Mouse (Mus musculus): ENCODE measurements around the gene Pdia6. TPM values are rescaled to one million over a fixed set of nuclear protein-coding genes. Genes with fewer than 3 reads are reported as not detected.

Gene Pdia6
- polyA plus RNA-seq, 1 experiment, result 72.7 TPM

GRCm38 (mm10) chr12:17266673-17266990 is 287 bp downstream of the Pdia6 start:
- no peak for TF ChIP-seq POLR2A (IDR thresholded peaks at IDR 0.05; ENCODE audit: borderline replicate concordance, insufficient read depth, low read length)
- TF ChIP-seq CTCF (IDR thresholded peaks at IDR 0.05; ENCODE audit: borderline replicate concordance, insufficient read depth, low read depth, low read length), result no peak
- H3K27me3 ChIP-seq (ENCODE audit: control insufficient read depth, insufficient read depth, low read length), result no peaks in the 10 kb centered on the region
- no peak overlapping the region for H3K27ac ChIP-seq (ENCODE audit: insufficient read depth, low read length)
- under 1% methylated on average over 21 of the region's 21 CpGs for WGBS
- no peak for DNase-seq
- H3K4me3 ChIP-seq (replicated peaks; ENCODE audit: insufficient read depth, low read depth, low read length), result peak overlapping the region; percentile 68
- peaks cover 9% of the 10 kb centered on the region for H3K4me1 ChIP-seq (ENCODE audit: control insufficient read depth, insufficient read depth, low read length)

- Histone ChIP-seq H3K4me3 (replicated peaks; ENCODE audit: insufficient read depth, low read depth, low read length) (peak overlapping the region; percentile 68), H3K27me3 (ENCODE audit: control insufficient read depth, insufficient read depth, low read length) (no peaks in the 10 kb centered on the region), H3K4me1 (ENCODE audit: control insufficient read depth, insufficient read depth, low read length) (peaks cover 9% of the 10 kb centered on the region), H3K27ac (ENCODE audit: insufficient read depth, low read length) (no peak overlapping the region)
- TF ChIP-seq CTCF (IDR thresholded peaks at IDR 0.05; ENCODE audit: borderline replicate concordance, insufficient read depth, low read depth, low read length) (no peak), POLR2A (IDR thresholded peaks at IDR 0.05; ENCODE audit: borderline replicate concordance, insufficient read depth, low read length) (no peak)
- 4% methylated on average over 4 of the region's 4 CpGs for WGBS
- peak; percentile 37 to 53 for DNase-seq
Observed at GRCm38 (mm10) chr12:17267316-17267715, 971 bp downstream of the Pdia6 start.

GRCm38 (mm10) chr12:17271272-17271671 is 4.9 kb downstream of the Pdia6 start:
- 75% methylated on average over 1 of the region's 1 CpGs for WGBS
- DNase-seq, result peak in 1 of 2 experiments; percentile 18
- Histone ChIP-seq H3K4me3 (replicated peaks; ENCODE audit: insufficient read depth, low read depth, low read length) (no peak overlapping the region), H3K4me1 (ENCODE audit: control insufficient read depth, insufficient read depth, low read length) (peaks cover 9% of the 10 kb centered on the region), H3K27ac (ENCODE audit: insufficient read depth, low read length) (no peak overlapping the region), H3K27me3 (ENCODE audit: control insufficient read depth, insufficient read depth, low read length) (no peaks in the 10 kb centered on the region)
- TF ChIP-seq CTCF (IDR thresholded peaks at IDR 0.05; ENCODE audit: borderline replicate concordance, insufficient read depth, low read depth, low read length) (peak; percentile 44; the same call in 1 of the 2 replicates), POLR2A (IDR thresholded peaks at IDR 0.05; ENCODE audit: borderline replicate concordance, insufficient read depth, low read length) (no peak)

GRCm38 (mm10) chr12:17273841-17274240 is 7.5 kb downstream of the Pdia6 start:
- DNase-seq, result no peak
- Histone ChIP-seq H3K4me3 (replicated peaks; ENCODE audit: insufficient read depth, low read depth, low read length) (no peak overlapping the region), H3K27me3 (ENCODE audit: control insufficient read depth, insufficient read depth, low read length) (no peaks in the 10 kb centered on the region), H3K27ac (ENCODE audit: insufficient read depth, low read length) (no peak overlapping the region), H3K4me1 (ENCODE audit: control insufficient read depth, insufficient read depth, low read length) (peaks cover 4% of the 10 kb centered on the region)
- WGBS, result 33% methylated on average over 7 of the region's 7 CpGs
- TF ChIP-seq POLR2A (IDR thresholded peaks at IDR 0.05; ENCODE audit: borderline replicate concordance, insufficient read depth, low read length) (no peak), CTCF (IDR thresholded peaks at IDR 0.05; ENCODE audit: borderline replicate concordance, insufficient read depth, low read depth, low read length) (no peak)

- no peak for TF ChIP-seq POLR2A (IDR thresholded peaks at IDR 0.05; ENCODE audit: borderline replicate concordance, insufficient read depth, low read length)
- TF ChIP-seq CTCF (IDR thresholded peaks at IDR 0.05; ENCODE audit: borderline replicate concordance, insufficient read depth, low read depth, low read length), result no peak
- Histone ChIP-seq H3K27me3 (ENCODE audit: control insufficient read depth, insufficient read depth, low read length) (no peaks in the 10 kb centered on the region), H3K4me1 (ENCODE audit: control insufficient read depth, insufficient read depth, low read length) (no peaks in the 10 kb centered on the region), H3K4me3 (replicated peaks; ENCODE audit: insufficient read depth, low read depth, low read length) (no peak overlapping the region), H3K27ac (ENCODE audit: insufficient read depth, low read length) (no peak overlapping the region)
- DNase-seq, result no peak
- WGBS, result 66% methylated on average over 4 of the region's 4 CpGs
Observed at GRCm38 (mm10) chr12:17288496-17288895, 22.2 kb downstream of the Pdia6 start.

- Histone ChIP-seq H3K27me3 (ENCODE audit: control insufficient read depth, insufficient read depth, low read length) (no peaks in the 10 kb centered on the region), H3K27ac (ENCODE audit: insufficient read depth, low read length) (no peak overlapping the region), H3K4me1 (ENCODE audit: control insufficient read depth, insufficient read depth, low read length) (no peaks in the 10 kb centered on the region), H3K4me3 (replicated peaks; ENCODE audit: insufficient read depth, low read depth, low read length) (no peak overlapping the region)
- TF ChIP-seq POLR2A (IDR thresholded peaks at IDR 0.05; ENCODE audit: borderline replicate concordance, insufficient read depth, low read length) (no peak), CTCF (IDR thresholded peaks at IDR 0.05; ENCODE audit: borderline replicate concordance, insufficient read depth, low read depth, low read length) (no peak)
- 79% methylated on average over 2 of the region's 2 CpGs for WGBS
- no peak for DNase-seq
Observed at GRCm38 (mm10) chr12:17289060-17289459, 22.7 kb downstream of the Pdia6 start.

GRCm38 (mm10) chr12:17289913-17290312 is 23.6 kb downstream of the Pdia6 start:
- no peaks in the 10 kb centered on the region for H3K27me3 ChIP-seq (ENCODE audit: control insufficient read depth, insufficient read depth, low read length)
- 27% methylated on average over 2 of the region's 2 CpGs for WGBS
- no peak for TF ChIP-seq POLR2A (IDR thresholded peaks at IDR 0.05; ENCODE audit: borderline replicate concordance, insufficient read depth, low read length)
- no peak for TF ChIP-seq CTCF (IDR thresholded peaks at IDR 0.05; ENCODE audit: borderline replicate concordance, insufficient read depth, low read depth, low read length)
- no peak for DNase-seq
- H3K27ac ChIP-seq (ENCODE audit: insufficient read depth, low read length), result no peak overlapping the region
- H3K4me3 ChIP-seq (replicated peaks; ENCODE audit: insufficient read depth, low read depth, low read length), result no peak overlapping the region
- no peaks in the 10 kb centered on the region for H3K4me1 ChIP-seq (ENCODE audit: control insufficient read depth, insufficient read depth, low read length)

- no peaks in the 10 kb centered on the region for H3K4me1 ChIP-seq (ENCODE audit: control insufficient read depth, insufficient read depth, low read length)
- WGBS, result 69% methylated on average over 4 of the region's 4 CpGs
- no peak for DNase-seq
- no peak overlapping the region for H3K27ac ChIP-seq (ENCODE audit: insufficient read depth, low read length)
- no peaks in the 10 kb centered on the region for H3K27me3 ChIP-seq (ENCODE audit: control insufficient read depth, insufficient read depth, low read length)
- no peak overlapping the region for H3K4me3 ChIP-seq (replicated peaks; ENCODE audit: insufficient read depth, low read depth, low read length)
- TF ChIP-seq CTCF (IDR thresholded peaks at IDR 0.05; ENCODE audit: borderline replicate concordance, insufficient read depth, low read depth, low read length) (no peak), POLR2A (IDR thresholded peaks at IDR 0.05; ENCODE audit: borderline replicate concordance, insufficient read depth, low read length) (no peak)
Observed at GRCm38 (mm10) chr12:17290569-17290968, 24.2 kb downstream of the Pdia6 start.

Data from cerebellum, adult 2 months (tissue).